Mouse (Mus musculus): Measurements from ENCODE around the gene 1700029F12Rik. TPM values are rescaled to one million over a fixed set of nuclear protein-coding genes. Genes with fewer than 3 reads are reported as not detected.

The 1700029F12Rik gene
- polyA plus RNA-seq, 1 experiment = not detected

GRCm38 (mm10) chr13:97064413-97064812 lies 30.3 kb upstream of the 1700029F12Rik start:
- Histone ChIP-seq H3K27me3 (ENCODE audit: control insufficient read depth, insufficient read depth, insufficient read length) (peaks cover 4% of the 10 kb centered on the region), H3ac (ENCODE audit: control insufficient read depth, insufficient read length, low read depth) (no peak overlapping the region), H3K79me2 (ENCODE audit: control insufficient read depth, insufficient read depth) (no peaks in the 10 kb centered on the region), H3K36me3 (ENCODE audit: control insufficient read depth, insufficient read depth) (no peaks in the 10 kb centered on the region), H3K4me3 (ENCODE audit: insufficient read depth, poor library complexity, severe bottlenecking) (no peak overlapping the region), H3K79me3 (ENCODE audit: low read depth) (no peaks in the 10 kb centered on the region)
- TF ChIP-seq USF1 (IDR thresholded peaks at IDR 0.05; ENCODE audit: low read depth) (no peak), CEBPB (IDR thresholded peaks at IDR 0.05; ENCODE audit: low read depth) (no peak), MYOG (IDR thresholded peaks at IDR 0.05; ENCODE audit: control insufficient read depth, extremely low read depth, insufficient read length) (no peak), MYOD1 (IDR thresholded peaks at IDR 0.05; ENCODE audit: control insufficient read depth, insufficient read length, low read depth) (no peak), MAX (IDR thresholded peaks at IDR 0.05) (no peak), CTCF (IDR thresholded peaks at IDR 0.05; ENCODE audit: control insufficient read depth, insufficient read depth, insufficient read length) (no peak), FOSL1 (IDR thresholded peaks at IDR 0.05; ENCODE audit: insufficient read depth, low read length, poor library complexity, severe bottlenecking) (no peak)

DNA sequence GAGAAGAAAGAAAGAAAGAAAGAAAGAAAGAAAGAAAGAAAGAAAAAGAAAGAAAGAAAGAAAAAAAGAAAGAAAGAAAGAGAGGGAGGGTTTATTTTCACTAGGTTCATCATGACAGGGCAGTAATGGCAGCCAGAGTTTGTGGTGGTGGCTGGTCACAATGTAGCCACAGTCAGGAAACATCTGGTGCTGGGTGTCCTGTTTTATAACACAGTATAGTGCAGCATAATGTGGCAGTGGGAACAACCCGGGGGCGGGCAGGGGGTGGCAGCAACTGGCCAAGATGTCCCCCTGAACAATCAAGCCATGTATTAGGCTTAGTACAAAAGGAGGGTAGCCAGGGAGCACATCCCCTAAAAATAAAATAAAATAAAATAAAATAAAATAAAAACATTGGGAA lies 29.3 kb upstream of the 1700029F12Rik start:
- Histone ChIP-seq H3K36me3 (ENCODE audit: control insufficient read depth, insufficient read depth) (no peaks in the 10 kb centered on the region), H3K79me2 (ENCODE audit: control insufficient read depth, insufficient read depth) (no peaks in the 10 kb centered on the region), H3K27me3 (ENCODE audit: control insufficient read depth, insufficient read depth, insufficient read length) (peaks cover 4% of the 10 kb centered on the region), H3ac (ENCODE audit: control insufficient read depth, insufficient read length, low read depth) (no peak overlapping the region), H3K4me3 (ENCODE audit: insufficient read depth, poor library complexity, severe bottlenecking) (no peak overlapping the region), H3K79me3 (ENCODE audit: low read depth) (no peaks in the 10 kb centered on the region)
- TF ChIP-seq CEBPB (IDR thresholded peaks at IDR 0.05; ENCODE audit: low read depth) (no peak), CTCF (IDR thresholded peaks at IDR 0.05; ENCODE audit: control insufficient read depth, insufficient read depth, insufficient read length) (no peak), MYOG (IDR thresholded peaks at IDR 0.05; ENCODE audit: control insufficient read depth, extremely low read depth, insufficient read length) (no peak), MAX (IDR thresholded peaks at IDR 0.05) (no peak), USF1 (IDR thresholded peaks at IDR 0.05; ENCODE audit: low read depth) (no peak), MYOD1 (IDR thresholded peaks at IDR 0.05; ENCODE audit: control insufficient read depth, insufficient read length, low read depth) (no peak), FOSL1 (IDR thresholded peaks at IDR 0.05; ENCODE audit: insufficient read depth, low read length, poor library complexity, severe bottlenecking) (no peak)

- peaks cover 4% of the 10 kb centered on the region for H3K27me3 ChIP-seq (ENCODE audit: control insufficient read depth, insufficient read depth, insufficient read length)
- no peak overlapping the region for H3ac ChIP-seq (ENCODE audit: control insufficient read depth, insufficient read length, low read depth)
- no peaks in the 10 kb centered on the region for H3K79me3 ChIP-seq (ENCODE audit: low read depth)
- no peaks in the 10 kb centered on the region for H3K79me2 ChIP-seq (ENCODE audit: control insufficient read depth, insufficient read depth)
- TF ChIP-seq MAX (IDR thresholded peaks at IDR 0.05) (no peak), USF1 (IDR thresholded peaks at IDR 0.05; ENCODE audit: low read depth) (no peak), CEBPB (IDR thresholded peaks at IDR 0.05; ENCODE audit: low read depth) (no peak), FOSL1 (IDR thresholded peaks at IDR 0.05; ENCODE audit: insufficient read depth, low read length, poor library complexity, severe bottlenecking) (no peak), MYOG (IDR thresholded peaks at IDR 0.05; ENCODE audit: control insufficient read depth, extremely low read depth, insufficient read length) (no peak), CTCF (IDR thresholded peaks at IDR 0.05; ENCODE audit: control insufficient read depth, insufficient read depth, insufficient read length) (no peak), MYOD1 (IDR thresholded peaks at IDR 0.05; ENCODE audit: control insufficient read depth, insufficient read length, low read depth) (no peak)
- H3K4me3 ChIP-seq (ENCODE audit: insufficient read depth, poor library complexity, severe bottlenecking) = no peak overlapping the region
- no peaks in the 10 kb centered on the region for H3K36me3 ChIP-seq (ENCODE audit: control insufficient read depth, insufficient read depth)
Measured at GRCm38 (mm10) chr13:97062151-97062550, 28.0 kb upstream of the 1700029F12Rik start.

- Histone ChIP-seq H3K4me3 (ENCODE audit: insufficient read depth, poor library complexity, severe bottlenecking) (no peak overlapping the region), H3K36me3 (ENCODE audit: control insufficient read depth, insufficient read depth) (no peaks in the 10 kb centered on the region), H3K79me3 (ENCODE audit: low read depth) (no peaks in the 10 kb centered on the region), H3K79me2 (ENCODE audit: control insufficient read depth, insufficient read depth) (no peaks in the 10 kb centered on the region), H3ac (ENCODE audit: control insufficient read depth, insufficient read length, low read depth) (no peak overlapping the region), H3K27me3 (ENCODE audit: control insufficient read depth, insufficient read depth, insufficient read length) (no peaks in the 10 kb centered on the region)
- TF ChIP-seq CTCF (IDR thresholded peaks at IDR 0.05; ENCODE audit: control insufficient read depth, insufficient read depth, insufficient read length) (no peak), MYOD1 (IDR thresholded peaks at IDR 0.05; ENCODE audit: control insufficient read depth, insufficient read length, low read depth) (no peak), CEBPB (IDR thresholded peaks at IDR 0.05; ENCODE audit: low read depth) (no peak), MAX (IDR thresholded peaks at IDR 0.05) (no peak), FOSL1 (IDR thresholded peaks at IDR 0.05; ENCODE audit: insufficient read depth, low read length, poor library complexity, severe bottlenecking) (no peak), USF1 (IDR thresholded peaks at IDR 0.05; ENCODE audit: low read depth) (no peak)
Measured at GRCm38 (mm10) chr13:97060331-97060730, 26.2 kb upstream of the 1700029F12Rik start.

DNA sequence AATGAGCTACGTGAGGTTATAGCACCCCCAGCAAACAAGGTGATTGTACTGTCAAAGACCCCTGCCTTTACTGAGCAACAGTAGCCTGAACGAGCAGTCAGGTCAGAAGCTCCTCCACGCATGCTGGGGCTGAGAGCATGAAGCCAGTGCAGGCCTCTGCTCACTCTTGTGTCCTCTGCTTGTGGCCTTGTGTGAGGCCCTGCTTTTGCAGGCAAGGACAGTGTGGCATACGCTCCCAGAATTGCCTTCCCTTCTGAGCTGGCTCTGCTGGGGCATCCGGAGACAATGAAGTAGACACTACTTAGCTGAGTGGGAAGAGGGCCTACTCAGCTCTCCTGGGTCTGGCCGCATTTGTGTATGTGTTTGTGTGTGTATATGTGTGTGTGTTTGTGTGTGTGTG lies 25.6 kb upstream of the 1700029F12Rik start:
- Histone ChIP-seq H3K79me3 (ENCODE audit: low read depth) (no peaks in the 10 kb centered on the region), H3K27me3 (ENCODE audit: control insufficient read depth, insufficient read depth, insufficient read length) (no peaks in the 10 kb centered on the region), H3K4me3 (ENCODE audit: insufficient read depth, poor library complexity, severe bottlenecking) (no peak overlapping the region), H3K79me2 (ENCODE audit: control insufficient read depth, insufficient read depth) (no peaks in the 10 kb centered on the region), H3ac (ENCODE audit: control insufficient read depth, insufficient read length, low read depth) (no peak overlapping the region), H3K36me3 (ENCODE audit: control insufficient read depth, insufficient read depth) (no peaks in the 10 kb centered on the region)
- TF ChIP-seq USF1 (IDR thresholded peaks at IDR 0.05; ENCODE audit: low read depth) (no peak), CTCF (IDR thresholded peaks at IDR 0.05; ENCODE audit: control insufficient read depth, insufficient read depth, insufficient read length) (no peak), MAX (IDR thresholded peaks at IDR 0.05) (no peak), MYOD1 (IDR thresholded peaks at IDR 0.05; ENCODE audit: control insufficient read depth, insufficient read length, low read depth) (no peak), CEBPB (IDR thresholded peaks at IDR 0.05; ENCODE audit: low read depth) (no peak), MYOG (IDR thresholded peaks at IDR 0.05; ENCODE audit: control insufficient read depth, extremely low read depth, insufficient read length) (no peak), FOSL1 (IDR thresholded peaks at IDR 0.05; ENCODE audit: insufficient read depth, low read length, poor library complexity, severe bottlenecking) (no peak)

DNA sequence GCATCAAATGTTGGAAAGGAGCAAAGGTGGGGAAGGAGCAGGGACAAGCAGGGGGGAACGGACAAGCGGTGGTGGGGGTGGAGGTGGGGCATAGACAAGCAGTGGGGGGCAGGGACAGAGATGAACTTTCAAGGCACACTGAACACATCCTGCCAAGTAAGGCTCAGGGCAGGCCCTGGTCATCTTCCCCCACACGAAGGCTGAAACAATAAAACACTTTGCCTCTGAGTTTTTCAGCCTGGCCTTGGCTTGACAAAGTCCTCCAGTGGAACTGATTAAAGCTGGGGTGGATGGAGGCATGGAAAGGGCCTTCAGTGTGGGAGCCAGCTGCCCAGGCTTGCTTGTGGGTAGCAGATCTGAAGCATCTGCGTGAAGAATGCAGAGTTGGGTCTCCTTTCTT lies 23.7 kb upstream of the 1700029F12Rik start:
- Histone ChIP-seq H3K27me3 (ENCODE audit: control insufficient read depth, insufficient read depth, insufficient read length) (no peaks in the 10 kb centered on the region), H3K79me2 (ENCODE audit: control insufficient read depth, insufficient read depth) (no peaks in the 10 kb centered on the region), H3ac (ENCODE audit: control insufficient read depth, insufficient read length, low read depth) (no peak overlapping the region), H3K79me3 (ENCODE audit: low read depth) (no peaks in the 10 kb centered on the region), H3K36me3 (ENCODE audit: control insufficient read depth, insufficient read depth) (no peaks in the 10 kb centered on the region), H3K4me3 (ENCODE audit: insufficient read depth, poor library complexity, severe bottlenecking) (no peak overlapping the region)
- TF ChIP-seq USF1 (IDR thresholded peaks at IDR 0.05; ENCODE audit: low read depth) (no peak), CEBPB (IDR thresholded peaks at IDR 0.05; ENCODE audit: low read depth) (no peak), FOSL1 (IDR thresholded peaks at IDR 0.05; ENCODE audit: insufficient read depth, low read length, poor library complexity, severe bottlenecking) (no peak), MYOD1 (IDR thresholded peaks at IDR 0.05; ENCODE audit: control insufficient read depth, insufficient read length, low read depth) (no peak), MYOG (IDR thresholded peaks at IDR 0.05; ENCODE audit: control insufficient read depth, extremely low read depth, insufficient read length) (no peak), MAX (IDR thresholded peaks at IDR 0.05) (no peak), CTCF (IDR thresholded peaks at IDR 0.05; ENCODE audit: control insufficient read depth, insufficient read depth, insufficient read length) (no peak)
